Mouse (Mus musculus): ENCODE results near the gene Gm5134.

The Gm5134 gene

DNA sequence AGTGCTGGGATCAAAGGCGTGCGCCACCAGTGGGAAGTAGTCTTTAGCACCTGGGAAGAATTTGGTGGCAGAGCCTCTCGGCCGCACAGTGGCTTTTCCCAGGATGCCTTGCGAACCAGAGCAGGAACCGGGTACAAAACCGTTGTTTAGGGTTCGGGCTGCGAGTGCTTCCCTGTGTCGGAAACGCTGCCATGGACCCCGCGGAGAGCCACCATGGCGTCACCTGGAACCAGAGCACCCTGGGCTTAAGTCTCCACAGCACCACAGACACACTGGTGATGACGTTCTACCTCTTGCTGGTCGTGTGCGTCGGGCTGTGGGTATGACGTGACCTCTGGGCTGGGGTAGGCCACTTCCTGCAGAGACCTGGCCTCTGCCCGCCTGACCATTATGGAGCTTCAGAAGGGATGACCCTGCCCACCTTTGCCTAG lies at the start of gene Gm5134:
Gm5134 (plus strand) TSS at position 134 of the 431 bp plus-strand sequence.
- peak; percentile 52 for DNase-seq (ENCODE audit: low read depth)

DNA sequence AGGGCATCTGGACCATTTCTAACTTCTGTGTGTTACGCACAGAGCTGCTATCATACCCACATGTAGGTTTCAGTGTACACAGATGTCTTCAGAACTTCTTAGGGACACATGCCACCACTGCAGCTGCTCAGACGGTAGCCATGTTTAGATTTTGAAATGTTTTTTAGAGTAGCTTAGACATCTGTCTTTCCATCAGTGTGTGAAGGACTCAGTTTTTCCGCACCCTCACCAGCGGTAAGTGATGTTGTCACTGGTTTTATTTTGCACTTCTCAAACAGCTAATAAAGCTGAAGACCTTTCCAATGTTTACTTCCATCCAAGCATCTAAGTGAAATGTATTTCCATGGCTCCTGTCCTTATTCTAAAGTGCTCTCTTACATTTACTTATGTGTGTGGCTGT lies 47.4 kb upstream of the Gm5134 start:
- no peak for DNase-seq (ENCODE audit: low read depth)

- no peak for DNase-seq (ENCODE audit: low read depth)
Measured at GRCm38 (mm10) chr10:75910698-75911097, 43.6 kb upstream of the Gm5134 start.

GRCm38 (mm10) chr10:75913013-75913589 lies 41.2 kb upstream of the Gm5134 start:
- no peak for DNase-seq (ENCODE audit: low read depth)

DNA sequence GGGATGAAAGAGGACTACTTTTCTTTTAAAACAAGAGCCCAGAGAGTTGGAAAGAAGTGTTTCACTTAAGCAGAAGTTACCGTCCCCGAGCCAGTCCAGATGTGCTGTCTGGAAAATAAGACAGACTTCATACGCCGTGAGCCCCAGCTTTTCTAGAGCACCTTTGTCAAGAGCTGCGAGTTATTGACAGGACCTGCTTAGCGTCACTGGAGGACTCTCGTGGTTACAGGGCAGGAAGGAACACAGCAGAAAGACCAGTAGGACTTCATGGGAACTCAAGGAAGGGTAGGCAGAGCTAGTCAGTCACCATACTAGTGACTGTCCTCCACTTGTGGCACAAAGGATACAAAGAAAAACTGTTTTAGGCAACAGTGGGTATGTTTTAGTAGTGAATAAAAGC lies 38.8 kb upstream of the Gm5134 start:
- DNase-seq (ENCODE audit: low read depth), result no peak

- DNase-seq (ENCODE audit: low read depth), result no peak
Measured at GRCm38 (mm10) chr10:75916840-75917239, 37.5 kb upstream of the Gm5134 start.

DNA sequence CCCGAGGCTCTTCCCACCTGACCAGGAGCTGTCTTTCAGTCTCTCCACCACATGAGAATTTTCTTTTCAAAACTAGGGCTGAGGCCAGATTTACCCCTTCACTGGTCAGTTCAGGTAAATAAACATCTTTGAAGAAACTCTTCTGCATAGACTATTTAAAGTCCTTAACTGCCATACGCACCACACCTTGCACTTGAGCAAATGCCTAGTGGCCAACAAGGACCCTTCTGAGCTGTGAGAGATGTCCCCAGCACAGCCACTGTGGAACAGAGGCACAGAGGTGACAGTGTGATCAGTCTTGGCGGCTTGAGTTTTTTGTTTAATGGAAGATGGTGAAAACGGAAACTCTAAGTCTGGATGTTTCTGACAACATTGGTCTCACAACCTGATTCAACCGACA lies 35.3 kb upstream of the Gm5134 start:
- no peak for DNase-seq (ENCODE audit: low read depth)

DNA sequence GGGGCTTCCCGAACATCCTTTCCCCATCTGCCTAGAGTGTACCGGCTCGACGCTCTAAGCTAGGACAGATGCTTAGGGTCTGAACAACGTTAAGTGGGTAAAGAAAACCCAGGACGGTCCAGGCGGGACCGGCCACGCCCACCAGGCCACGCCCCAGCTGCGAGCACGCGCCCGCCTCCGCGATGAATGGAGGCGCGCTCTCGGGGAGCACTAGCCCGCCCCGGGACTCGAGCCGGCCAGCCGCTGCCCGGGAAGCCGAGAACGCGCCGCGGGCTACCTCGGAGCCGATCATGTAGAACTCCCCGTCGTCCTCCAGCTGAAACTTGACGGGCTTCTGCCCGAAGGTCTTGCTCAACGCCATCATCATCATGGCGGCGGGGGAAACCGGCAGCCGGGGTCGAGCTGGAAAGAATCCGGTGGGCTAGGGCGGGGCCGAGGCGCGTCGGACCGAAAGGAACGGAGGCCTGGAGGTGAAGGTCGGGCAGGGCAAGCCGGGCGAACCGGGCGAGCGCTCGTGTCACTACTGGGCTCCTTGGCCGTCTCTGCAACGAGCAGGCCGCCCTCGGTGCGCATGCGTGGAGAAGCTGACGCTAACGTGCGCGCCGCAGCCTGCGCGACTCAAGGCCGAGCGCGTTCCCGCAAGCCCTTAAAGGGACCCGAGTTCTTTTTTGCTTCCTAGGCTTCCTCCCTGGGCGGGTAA lies 33.1 kb upstream of the Gm5134 start, which contains the start of gene Smarcb1:
Smarcb1 (minus strand) TSS at position 592 of the 700 bp plus-strand sequence.
- peak; percentile 95 for DNase-seq (ENCODE audit: low read depth)

- peak; percentile 27 for DNase-seq (ENCODE audit: low read depth)
Measured at GRCm38 (mm10) chr10:75921726-75922560, 32.4 kb upstream of the Gm5134 start.

- no peak for DNase-seq (ENCODE audit: low read depth)
Measured at GRCm38 (mm10) chr10:75924324-75924723, 30.0 kb upstream of the Gm5134 start.

GRCm38 (mm10) chr10:75926396-75926795 lies 27.9 kb upstream of the Gm5134 start:
- peak; percentile 43 for DNase-seq (ENCODE audit: low read depth)

DNA sequence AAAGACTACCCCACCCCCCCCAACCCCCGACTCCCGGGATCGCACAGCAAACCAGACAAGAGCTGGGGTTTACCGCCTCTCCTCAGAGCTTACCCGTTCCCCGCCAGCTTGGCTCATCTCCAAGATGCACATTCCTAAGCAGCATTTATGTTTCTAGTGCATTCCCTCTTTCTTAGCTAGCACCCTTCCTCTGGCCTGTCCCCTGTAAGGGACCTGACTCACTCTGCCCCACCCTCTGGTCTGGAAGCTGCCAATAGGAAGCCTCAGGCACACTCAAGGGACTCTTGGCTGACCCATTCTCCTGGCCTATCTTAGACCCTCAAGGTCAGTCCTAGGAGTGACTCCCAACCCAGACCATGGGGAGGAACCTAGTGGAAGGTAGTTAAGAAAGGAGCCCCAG lies 24.0 kb upstream of the Gm5134 start:
- no peak for DNase-seq (ENCODE audit: low read depth)

- no peak for DNase-seq (ENCODE audit: low read depth)
Measured at GRCm38 (mm10) chr10:75931311-75931710, 23.0 kb upstream of the Gm5134 start.

- peak; percentile 60 for DNase-seq (ENCODE audit: low read depth)
Measured at GRCm38 (mm10) chr10:75932081-75932678, 22.1 kb upstream of the Gm5134 start.

- DNase-seq (ENCODE audit: low read depth), result no peak
Measured at GRCm38 (mm10) chr10:75932891-75933290, 21.4 kb upstream of the Gm5134 start, which contains the start of gene Chchd10. Gene Chchd10, plus strand, starts transcription at chr10:75933130.

- no peak for DNase-seq (ENCODE audit: low read depth)
Measured at GRCm38 (mm10) chr10:75934991-75935390, 19.3 kb upstream of the Gm5134 start.

GRCm38 (mm10) chr10:75935680-75936541 lies 18.4 kb upstream of the Gm5134 start, which contains the start of gene Mmp11:
Gene Mmp11, minus strand, starts transcription at chr10:75936496.
- DNase-seq (ENCODE audit: low read depth), result peak; percentile 91

DNA sequence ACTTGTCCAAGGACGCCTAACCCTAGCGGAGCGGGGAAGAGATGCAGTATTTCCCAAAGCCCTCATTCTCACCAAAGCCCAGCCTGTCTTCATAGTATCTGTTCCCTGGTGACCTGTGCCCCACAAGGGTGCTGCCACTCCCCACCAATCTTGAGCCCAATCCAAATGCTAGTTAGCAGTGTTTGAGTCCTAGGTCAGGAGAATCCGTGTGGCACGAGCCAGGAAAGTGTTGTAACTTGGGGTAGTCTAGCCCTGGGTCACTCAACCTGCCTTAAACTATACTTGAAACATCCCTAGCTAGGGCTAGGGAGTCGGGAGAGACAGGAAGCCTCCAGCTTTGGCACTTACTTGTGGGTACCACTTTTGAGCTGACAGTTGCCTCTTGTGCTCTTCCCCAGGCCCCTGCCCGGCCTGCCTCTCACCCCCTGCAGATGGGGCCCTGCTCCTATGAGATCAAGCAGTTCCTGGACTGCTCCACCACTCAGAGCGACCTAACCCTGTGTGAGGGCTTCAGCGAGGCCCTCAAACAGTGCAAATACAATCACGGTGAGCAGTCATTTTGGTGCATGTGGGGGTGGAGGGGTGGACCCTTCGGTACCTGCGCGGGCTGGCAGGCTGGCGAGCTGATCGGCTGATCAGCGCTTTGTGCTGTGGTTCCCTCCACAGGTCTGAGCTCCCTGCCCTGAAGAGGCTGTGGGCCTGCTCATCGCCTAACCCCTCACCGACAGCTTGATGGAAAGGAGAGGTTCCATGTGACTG lies 17.2 kb upstream of the Gm5134 start:
- DNase-seq (ENCODE audit: low read depth), result no peak

- peak; percentile 44 for DNase-seq (ENCODE audit: low read depth)
Measured at GRCm38 (mm10) chr10:75937851-75938643, 16.3 kb upstream of the Gm5134 start.
